Mouse (Mus musculus) small intestine, adult 2 months (tissue): ENCODE measurements around the gene Sv2c.

ENCODE experiments used
- CTCF ChIP-seq: fragments of 200-500 bp; IDR thresholded peaks from 2 replicates; pipeline ENCODE4 v1.5.1; 2012; ENCODE audit warnings: low read depth, mild to moderate bottlenecking, control low read depth, inconsistent platforms, low read length, moderate library complexity, mixed read lengths; ENCODE audit not compliant: insufficient replicate concordance, insufficient read length; ENCODE audit errors: extremely low read depth
- POLR2A ChIP-seq: fragments of 200-500 bp; IDR thresholded peaks from 2 replicates; pipeline ENCODE4 v1.6.1; 2012; ENCODE audit warnings: low read depth, mild to moderate bottlenecking, control low read depth, inconsistent platforms, low read length, moderate library complexity

GRCm38 (mm10) chr13:95988181-95988580 is 144.2 kb downstream of the Sv2c start:
- TF ChIP-seq POLR2A (no peak), CTCF (no peak)
